Mouse (Mus musculus): ENCODE measurements around the gene Ptpn14. TPM values are rescaled to one million over a fixed set of nuclear protein-coding genes. Genes with fewer than 3 reads are reported as not detected.

The Ptpn14 gene
- polyA plus RNA-seq, 1 experiment from 2014 or later: 3.2 TPM

DNA sequence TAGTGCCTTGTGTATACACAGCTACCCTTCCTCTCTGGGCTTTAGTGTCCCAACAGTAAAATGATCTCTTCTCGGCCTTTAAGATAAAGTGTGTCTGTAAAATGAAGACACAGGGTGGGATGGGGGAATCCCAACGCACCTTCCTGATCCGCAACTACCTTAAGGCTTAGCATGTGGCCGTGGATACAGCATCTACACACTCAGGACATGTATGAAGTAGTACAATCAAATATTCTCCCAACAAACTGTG lies 193.4 kb downstream of the Ptpn14 start:
- peaks cover 16% of the 10 kb centered on the region for H3K4me1 ChIP-seq (replicated peaks; ENCODE audit: control insufficient read depth, insufficient read depth, low read length)
- no peaks in the 10 kb centered on the region for H3K27me3 ChIP-seq (replicated peaks; ENCODE audit: control insufficient read depth, insufficient read depth, low read length)
- no peak overlapping the region; the same call in 1 of the 2 replicates for H3K27ac ChIP-seq (ENCODE audit: low read depth, low read length)
- H3K9ac ChIP-seq (ENCODE audit: low read depth, low read length): peak overlapping the region; percentile 90
- H3K9me3 ChIP-seq (ENCODE audit: control insufficient read depth, low read length): no peaks in the 10 kb centered on the region
- DNase-seq (ENCODE audit: low spot score) (no peak), ATAC-seq (replicated peaks; ENCODE audit: low FRiP score) (no peak; the same call in 1 of the 2 replicates)
- H3K4me2 ChIP-seq: peak overlapping the region; percentile 87
- peak overlapping the region; percentile 86 for H3K4me3 ChIP-seq (ENCODE audit: low read depth, low read length)
- WGBS: 4% methylated on average over 4 of the region's 4 CpGs
- H3K36me3 ChIP-seq (ENCODE audit: control insufficient read depth, insufficient read depth, low read length): no peaks in the 10 kb centered on the region

DNA sequence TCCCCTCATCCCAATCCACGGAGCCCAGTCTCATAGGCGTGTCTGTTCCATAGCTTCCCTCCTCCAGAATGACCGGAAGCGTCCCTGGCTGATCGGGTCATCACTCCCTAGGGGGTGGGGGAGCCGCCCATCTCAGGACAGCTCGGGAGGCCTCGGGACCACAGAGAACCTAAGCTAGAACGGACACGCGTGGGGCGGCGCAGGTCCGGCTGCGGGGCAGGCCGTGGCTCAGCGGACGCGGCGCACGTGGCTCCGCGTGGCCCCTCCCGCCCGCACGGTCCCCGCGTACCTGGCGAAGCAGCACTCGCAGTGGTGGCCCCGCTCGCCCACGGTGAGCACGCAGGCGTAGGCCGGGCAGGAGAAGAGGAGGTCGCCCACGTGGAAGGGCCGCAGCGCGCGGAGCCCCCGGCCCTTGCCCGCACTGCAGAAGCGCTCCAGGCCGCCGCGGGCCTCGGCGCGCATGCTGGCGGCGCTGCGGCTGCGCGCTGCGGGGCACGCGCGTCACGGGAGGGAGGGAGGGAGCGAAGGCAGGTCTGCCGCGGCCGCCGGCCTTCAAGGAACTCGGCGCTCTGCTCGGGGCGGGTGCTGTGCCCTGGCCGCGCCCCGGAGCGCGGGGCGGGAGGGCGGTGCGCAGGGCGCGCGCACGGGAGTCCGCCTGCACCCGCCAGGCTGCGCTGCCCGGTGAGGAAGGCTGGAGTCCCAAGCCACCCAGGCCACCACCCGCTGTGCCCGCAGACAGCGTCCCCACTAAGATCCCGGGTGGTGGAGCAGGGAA lies 193.9 kb downstream of the Ptpn14 start, which contains the start of gene Smyd2:
Smyd2 (minus strand) TSS at position 546 of the 775 bp plus-strand sequence.
- ATAC-seq (replicated peaks; ENCODE audit: low FRiP score) (peak; percentile 93), DNase-seq (ENCODE audit: low spot score) (peak; percentile 73)
- Histone ChIP-seq H3K9me3 (ENCODE audit: control insufficient read depth, low read length) (no peaks in the 10 kb centered on the region), H3K4me3 (ENCODE audit: low read depth, low read length) (peak within 1 kb of the TSS; percentile 86), H3K36me3 (ENCODE audit: control insufficient read depth, insufficient read depth, low read length) (no peaks in the 10 kb centered on the region), H3K4me1 (replicated peaks; ENCODE audit: control insufficient read depth, insufficient read depth, low read length) (peaks cover 11% of the 10 kb centered on the region), H3K4me2 (peak within 1 kb of the TSS; percentile 87), H3K27ac (ENCODE audit: low read depth, low read length) (peak within 1 kb of the TSS; percentile 80), H3K9ac (ENCODE audit: low read depth, low read length) (peak within 1 kb of the TSS; percentile 90), H3K27me3 (replicated peaks; ENCODE audit: control insufficient read depth, insufficient read depth, low read length) (no peaks in the 10 kb centered on the region)
- under 1% methylated on average over 79 of the region's 90 CpGs for WGBS

DNA sequence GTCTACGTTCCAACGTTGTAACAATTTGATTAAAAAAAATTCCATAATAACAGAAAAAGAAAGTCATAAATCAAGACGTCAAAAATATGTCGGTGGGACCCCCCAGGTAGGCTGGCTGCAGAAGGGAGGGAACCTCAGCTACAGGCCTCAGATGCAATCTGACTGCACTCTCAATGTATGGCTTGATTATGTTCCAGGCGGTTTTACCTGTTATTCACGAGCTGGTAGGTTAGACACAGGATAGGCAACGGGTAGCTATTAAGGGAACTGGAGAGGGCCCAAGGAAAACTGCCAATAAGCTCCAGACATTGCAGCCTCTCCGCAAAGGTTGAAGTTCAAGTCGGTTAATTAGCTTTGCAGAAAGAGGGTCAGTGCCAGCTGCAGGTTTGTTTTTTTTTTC lies 194.7 kb downstream of the Ptpn14 start:
- DNase-seq (ENCODE audit: low spot score) (no peak), ATAC-seq (replicated peaks; ENCODE audit: low FRiP score) (0 out of 2 replicates have a peak, but pooled peaks have one; percentile 13)
- Histone ChIP-seq H3K36me3 (ENCODE audit: control insufficient read depth, insufficient read depth, low read length) (no peaks in the 10 kb centered on the region), H3K27ac (ENCODE audit: low read depth, low read length) (no peak overlapping the region), H3K4me2 (peak overlapping the region; percentile 87), H3K27me3 (replicated peaks; ENCODE audit: control insufficient read depth, insufficient read depth, low read length) (no peaks in the 10 kb centered on the region), H3K9me3 (ENCODE audit: control insufficient read depth, low read length) (no peaks in the 10 kb centered on the region), H3K4me1 (replicated peaks; ENCODE audit: control insufficient read depth, insufficient read depth, low read length) (peaks cover 11% of the 10 kb centered on the region), H3K4me3 (ENCODE audit: low read depth, low read length) (peak overlapping the region; percentile 86), H3K9ac (ENCODE audit: low read depth, low read length) (peak overlapping the region; percentile 90; the same call in 1 of the 2 replicates)
- WGBS: 30% methylated on average over 9 of the region's 9 CpGs

DNA sequence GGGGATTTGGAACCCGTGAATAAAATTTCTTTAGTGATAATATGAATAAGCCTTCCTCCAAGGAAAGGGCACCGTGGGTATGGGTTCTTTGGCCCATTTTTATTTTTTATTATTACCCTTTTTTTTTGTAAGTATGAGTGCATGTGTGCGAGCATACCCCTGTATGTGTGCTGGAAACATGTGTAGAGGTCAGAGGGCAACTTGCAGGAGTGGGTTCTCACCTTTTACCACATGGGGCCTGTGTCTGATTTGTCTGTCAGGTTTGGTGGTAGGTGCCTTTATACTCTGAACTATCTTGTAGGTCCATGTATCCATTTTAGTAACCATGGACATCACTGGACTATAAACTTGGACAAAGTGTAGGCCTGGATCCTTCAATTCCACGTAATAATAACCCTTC lies 195.1 kb downstream of the Ptpn14 start:
- Histone ChIP-seq H3K4me1 (replicated peaks; ENCODE audit: control insufficient read depth, insufficient read depth, low read length) (peaks cover 11% of the 10 kb centered on the region), H3K9me3 (ENCODE audit: control insufficient read depth, low read length) (no peaks in the 10 kb centered on the region), H3K27me3 (replicated peaks; ENCODE audit: control insufficient read depth, insufficient read depth, low read length) (no peaks in the 10 kb centered on the region), H3K27ac (ENCODE audit: low read depth, low read length) (no peak overlapping the region), H3K36me3 (ENCODE audit: control insufficient read depth, insufficient read depth, low read length) (no peaks in the 10 kb centered on the region), H3K9ac (ENCODE audit: low read depth, low read length) (no peak overlapping the region), H3K4me2 (no peak overlapping the region; the same call in 1 of the 2 replicates), H3K4me3 (ENCODE audit: low read depth, low read length) (no peak overlapping the region)
- DNase-seq (ENCODE audit: low spot score) (no peak), ATAC-seq (replicated peaks; ENCODE audit: low FRiP score) (no peak)
- WGBS: 86% methylated on average over 4 of the region's 4 CpGs

DNA sequence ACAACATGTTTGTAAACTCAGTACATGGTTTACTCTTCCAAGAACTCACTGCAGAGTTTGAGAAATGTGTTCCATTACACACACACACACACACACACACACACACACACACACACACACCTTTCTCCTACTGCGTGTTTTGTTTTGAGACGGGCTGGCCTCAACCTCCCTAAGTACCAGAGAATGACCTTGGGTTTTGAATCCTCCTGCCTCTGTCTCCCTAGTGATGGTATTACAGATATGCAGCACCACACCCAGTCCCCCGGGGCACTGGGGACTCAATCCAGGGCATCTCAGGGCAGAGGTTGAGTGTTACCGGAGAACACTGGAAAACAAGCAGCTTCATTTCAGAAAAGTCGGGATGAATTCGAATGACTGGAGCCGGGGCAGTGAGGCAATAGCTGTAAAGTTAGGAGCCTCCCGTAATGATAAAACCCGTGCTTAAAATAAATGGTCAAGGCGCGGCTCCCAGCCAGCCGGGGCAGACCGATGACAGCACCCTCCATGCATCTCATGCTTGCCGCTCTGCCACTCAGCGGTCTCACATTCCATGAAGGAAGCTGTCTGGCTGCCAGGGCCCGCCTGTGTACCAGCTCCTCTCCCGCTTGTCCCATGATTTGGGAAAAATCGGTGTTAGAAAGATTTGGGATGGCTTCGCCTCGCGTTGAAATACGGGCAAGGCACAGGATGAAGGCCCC lies 196.0 kb downstream of the Ptpn14 start:
- Histone ChIP-seq H3K36me3 (ENCODE audit: control insufficient read depth, insufficient read depth, low read length) (no peaks in the 10 kb centered on the region), H3K9me3 (ENCODE audit: control insufficient read depth, low read length) (no peaks in the 10 kb centered on the region), H3K4me3 (ENCODE audit: low read depth, low read length) (no peak overlapping the region), H3K27me3 (replicated peaks; ENCODE audit: control insufficient read depth, insufficient read depth, low read length) (no peaks in the 10 kb centered on the region), H3K27ac (ENCODE audit: low read depth, low read length) (no peak overlapping the region), H3K9ac (ENCODE audit: low read depth, low read length) (no peak overlapping the region), H3K4me1 (replicated peaks; ENCODE audit: control insufficient read depth, insufficient read depth, low read length) (peaks cover 11% of the 10 kb centered on the region), H3K4me2 (no peak overlapping the region)
- 84% methylated on average over 22 of the region's 22 CpGs for WGBS
- DNase-seq (ENCODE audit: low spot score) (no peak), ATAC-seq (replicated peaks; ENCODE audit: low FRiP score) (no peak)

DNA sequence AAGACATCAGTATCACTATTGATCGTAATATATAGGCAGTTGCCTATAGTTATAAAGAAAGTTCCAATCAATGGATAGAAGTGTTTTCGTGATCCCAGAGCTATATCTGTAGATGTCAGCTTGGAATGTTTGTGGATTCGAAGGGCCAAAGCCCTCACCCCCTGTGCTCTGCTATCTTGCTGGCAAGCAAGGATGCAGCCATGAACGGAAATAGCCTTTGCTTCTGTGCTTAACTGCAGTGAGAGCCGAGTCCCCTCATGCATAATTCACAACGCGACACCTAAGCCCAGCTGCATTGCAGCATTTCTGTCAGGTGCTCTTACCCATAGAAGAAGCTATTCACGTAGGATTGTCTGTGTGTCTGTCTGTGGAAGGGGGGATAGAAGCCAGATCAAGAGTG lies 198.2 kb downstream of the Ptpn14 start:
- WGBS: 68% methylated on average over 8 of the region's 8 CpGs
- no peak for DNase-seq (ENCODE audit: low spot score)
- Histone ChIP-seq H3K27ac (ENCODE audit: low read depth, low read length) (no peak overlapping the region), H3K9me3 (ENCODE audit: control insufficient read depth, low read length) (no peaks in the 10 kb centered on the region), H3K4me2 (no peak overlapping the region), H3K4me1 (replicated peaks; ENCODE audit: control insufficient read depth, insufficient read depth, low read length) (peaks cover 1% of the 10 kb centered on the region), H3K27me3 (replicated peaks; ENCODE audit: control insufficient read depth, insufficient read depth, low read length) (no peaks in the 10 kb centered on the region), H3K36me3 (ENCODE audit: control insufficient read depth, insufficient read depth, low read length) (no peaks in the 10 kb centered on the region), H3K9ac (ENCODE audit: low read depth, low read length) (no peak overlapping the region), H3K4me3 (ENCODE audit: low read depth, low read length) (no peak overlapping the region)
- ATAC-seq (replicated peaks; ENCODE audit: low FRiP score): no peak

Other genes with a start within 250 kb of the Ptpn14 start
- 47.0 and 49.8 TPM in 2 replicates for gene Cenpf, start 40.2 kb upstream of the Ptpn14 start, polyA plus RNA-seq (2014; fragmentation: Nextera tagmentation; extraction: Ambion mirVana)
- 75.7 and 77.8 TPM in 2 replicates for gene Smyd2, start 194.1 kb downstream of the Ptpn14 start, polyA plus RNA-seq (2014; fragmentation: Nextera tagmentation; extraction: Ambion mirVana)

All from liver, embryonic 11.5 days (tissue).